Mouse (Mus musculus) embryo, embryonic 9.5 days (tissue): Measurements from ENCODE around the gene Pdzd2.

Source experiments
- DNase-seq: peaks from one replicate; pipeline ENCODE4 v3.0.0-alpha.2; 2017; ENCODE audit errors: extremely low spot score

The Pdzd2 gene

DNA sequence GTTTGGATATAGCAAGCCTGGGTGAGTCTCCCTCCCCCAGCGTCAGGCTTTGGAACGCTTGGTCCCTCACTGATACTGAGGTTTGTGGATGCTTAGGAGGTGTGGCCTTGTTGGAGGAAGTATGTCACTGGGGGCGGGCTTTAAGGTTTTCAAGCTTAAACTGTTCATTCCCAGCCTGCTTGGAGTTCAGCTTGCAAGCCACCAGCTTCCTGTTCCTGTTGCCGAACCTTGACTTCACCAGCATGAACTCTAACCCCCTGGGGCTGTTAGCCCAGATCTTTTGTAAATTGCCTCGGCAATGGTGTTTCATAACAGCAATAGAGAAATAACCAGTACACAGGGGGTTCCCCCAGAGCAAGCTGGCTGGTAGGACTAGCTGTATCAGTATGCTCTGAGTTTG lies 260.4 kb downstream of the Pdzd2 start:
- peak; percentile 33 for DNase-seq

DNA sequence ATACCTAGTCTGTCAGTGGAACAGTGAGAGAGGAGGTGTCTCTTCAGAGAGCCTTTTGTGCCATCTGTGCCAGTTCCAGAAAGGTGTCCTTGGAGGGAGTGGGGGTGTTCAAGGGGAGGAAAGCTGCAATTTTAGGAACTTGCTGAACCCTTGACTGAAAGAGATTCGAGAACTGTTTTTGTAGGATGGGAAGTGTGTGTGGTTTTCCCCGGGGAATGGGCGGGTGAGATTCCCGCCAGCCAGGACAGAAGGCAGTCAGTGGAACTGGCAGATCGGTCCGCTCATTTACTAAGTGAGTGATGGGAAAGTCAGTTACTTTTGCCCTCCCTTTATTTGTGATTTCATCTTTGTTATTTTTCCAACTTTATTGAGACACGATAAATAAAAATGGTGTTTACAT lies 266.1 kb downstream of the Pdzd2 start:
- no peak for DNase-seq

DNA sequence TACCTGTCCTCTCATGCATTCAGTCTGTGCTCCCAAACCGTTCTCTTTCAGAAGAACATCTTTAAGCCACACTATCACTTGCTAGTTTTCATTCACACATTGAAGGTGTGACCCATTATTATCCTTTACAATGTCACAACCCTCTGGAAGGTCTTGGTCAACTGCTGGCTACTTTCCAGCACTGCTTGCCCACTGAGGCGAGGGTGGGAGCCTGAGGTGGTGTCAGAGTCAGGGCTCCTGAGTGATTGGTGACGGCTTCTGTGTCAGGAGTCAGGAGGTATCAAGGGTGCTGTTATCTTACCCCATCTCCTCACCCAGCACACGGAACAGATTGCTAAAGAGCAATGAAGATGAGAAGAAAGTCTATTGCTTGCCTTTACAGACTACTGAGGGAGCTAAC lies 267.1 kb downstream of the Pdzd2 start:
- no peak for DNase-seq

GRCm38 (mm10) chr15:12470900-12471838 lies 268.6 kb downstream of the Pdzd2 start:
- no peak for DNase-seq

DNA sequence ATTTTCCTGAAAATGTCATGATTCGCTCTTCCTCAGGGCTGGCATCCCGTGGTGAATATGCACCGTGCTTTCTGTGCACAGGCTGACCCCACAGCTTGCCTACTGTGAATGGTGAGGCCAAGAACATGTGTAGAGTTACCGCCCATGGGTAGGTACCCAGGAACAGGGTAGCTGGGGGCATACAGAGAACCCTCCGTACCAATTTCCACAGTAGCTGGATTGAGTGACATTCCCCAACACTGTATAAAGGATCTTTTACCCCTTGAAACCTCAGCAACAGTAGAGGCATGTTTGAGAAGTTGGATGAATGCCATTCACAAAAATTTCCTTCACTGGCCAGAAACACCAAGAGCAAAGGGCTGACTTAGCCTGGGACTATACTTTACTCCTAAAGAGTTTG lies 271.1 kb downstream of the Pdzd2 start:
- DNase-seq = no peak

DNA sequence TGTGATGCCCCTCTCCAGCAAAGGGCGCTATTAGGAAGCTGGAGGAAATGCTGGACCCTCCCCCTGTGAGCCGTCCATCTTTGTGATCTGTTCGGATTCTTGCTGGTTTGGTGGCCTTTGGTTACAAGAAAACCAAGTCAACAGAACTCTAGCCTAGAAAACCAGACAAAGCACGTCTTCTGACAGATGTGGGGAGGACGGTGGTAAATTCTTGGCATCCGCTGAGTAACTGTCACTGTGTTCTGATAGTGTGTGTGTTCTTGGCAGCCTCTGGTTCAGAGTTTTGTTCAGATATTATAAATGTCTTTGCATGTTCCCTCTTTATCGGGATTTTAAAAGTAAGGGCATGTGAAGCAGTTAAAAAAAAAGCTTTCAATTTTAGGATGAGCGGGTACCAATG lies 274.0 kb downstream of the Pdzd2 start:
- DNase-seq = no peak

- DNase-seq = peak; percentile 40
These were observed 282.9 kb downstream of the Pdzd2 start for GRCm38 (mm10) chr15:12456808-12457207.

GRCm38 (mm10) chr15:12453343-12453742 lies 286.4 kb downstream of the Pdzd2 start:
- DNase-seq = no peak

GRCm38 (mm10) chr15:12452141-12452995 lies 287.4 kb downstream of the Pdzd2 start:
- no peak for DNase-seq

DNA sequence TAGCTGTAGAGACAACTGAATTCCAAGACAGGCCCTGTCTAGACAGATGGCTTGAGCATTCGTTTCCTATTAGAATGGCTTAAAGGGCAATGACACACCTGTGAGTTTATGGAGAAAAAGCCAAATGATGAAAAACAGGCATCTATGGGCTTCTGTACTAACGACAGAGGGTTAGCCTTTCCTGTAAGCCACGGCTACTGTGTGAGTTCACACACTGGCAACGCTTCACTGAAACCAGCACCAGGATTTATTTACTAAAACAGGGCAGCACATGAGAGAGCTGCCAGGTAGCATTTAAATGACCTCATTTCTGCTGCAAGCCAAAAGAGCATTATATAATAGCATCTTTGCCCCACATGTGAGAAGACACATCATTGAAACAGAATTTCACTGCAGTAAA lies 288.3 kb downstream of the Pdzd2 start:
- DNase-seq = no peak

DNA sequence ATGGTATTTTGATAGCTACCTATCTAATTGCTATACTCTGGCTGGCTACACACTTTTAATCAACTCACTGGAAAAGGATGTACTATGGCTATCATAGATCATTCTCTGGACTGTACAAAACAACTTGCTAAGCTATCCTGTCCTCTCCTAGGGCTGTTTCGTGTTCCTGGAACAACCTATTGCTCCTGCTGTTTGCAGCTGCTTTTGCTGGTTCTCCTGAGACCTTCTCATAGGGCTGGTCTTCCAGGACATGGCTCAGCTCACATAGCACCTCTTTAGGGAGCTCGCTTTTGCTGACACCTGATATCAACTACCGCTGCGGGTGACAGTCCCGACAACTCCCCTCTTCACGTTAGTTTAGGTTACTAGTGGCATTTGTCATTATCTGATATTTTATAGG lies 288.9 kb downstream of the Pdzd2 start:
- no peak for DNase-seq

- DNase-seq = no peak
These were observed 290.4 kb downstream of the Pdzd2 start for GRCm38 (mm10) chr15:12449321-12449720.

DNA sequence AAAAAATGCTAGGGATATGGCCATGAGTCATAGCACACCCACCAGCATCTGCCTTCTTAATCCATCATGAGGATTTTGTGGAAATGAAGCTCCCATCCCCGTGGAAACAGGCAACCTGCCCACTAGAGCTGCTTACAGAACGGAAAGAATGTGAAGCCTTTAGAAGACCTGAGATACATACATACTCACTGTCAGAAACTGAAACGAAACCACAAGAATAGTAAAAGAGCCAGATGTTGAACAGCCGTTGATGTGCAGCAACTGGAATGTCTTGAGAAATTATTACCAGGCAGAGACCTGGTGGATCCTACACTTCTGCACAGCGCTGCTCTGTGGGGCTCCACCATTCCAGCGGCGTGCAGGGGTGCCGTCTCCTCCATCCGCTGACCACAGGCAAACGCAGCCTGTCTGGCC lies 292.7 kb downstream of the Pdzd2 start:
- DNase-seq = no peak

- no peak for DNase-seq
These were observed 295.2 kb downstream of the Pdzd2 start for GRCm38 (mm10) chr15:12444551-12444950.

DNA sequence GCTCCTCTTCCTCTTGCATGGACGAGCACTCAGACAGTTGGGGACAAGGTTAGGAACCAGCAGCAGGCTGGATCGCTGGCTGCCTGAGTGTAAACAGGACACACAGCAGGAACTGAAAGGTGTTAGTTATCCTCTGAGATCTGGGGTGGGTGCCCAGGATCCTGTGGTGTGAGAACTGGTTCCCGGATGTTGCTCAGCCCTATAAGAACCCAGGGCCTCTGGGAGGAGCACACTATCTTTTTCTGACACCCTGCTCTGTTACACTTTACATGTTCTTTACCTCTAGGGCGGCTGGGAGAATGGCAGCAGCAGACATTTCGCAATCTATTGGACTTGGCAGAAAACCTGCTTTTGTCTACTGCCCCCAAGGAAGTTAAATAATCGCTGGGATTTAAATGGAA lies 300.4 kb downstream of the Pdzd2 start:
- no peak for DNase-seq

- DNase-seq = no peak
These were observed 301.0 kb downstream of the Pdzd2 start for GRCm38 (mm10) chr15:12438691-12439090.

DNA sequence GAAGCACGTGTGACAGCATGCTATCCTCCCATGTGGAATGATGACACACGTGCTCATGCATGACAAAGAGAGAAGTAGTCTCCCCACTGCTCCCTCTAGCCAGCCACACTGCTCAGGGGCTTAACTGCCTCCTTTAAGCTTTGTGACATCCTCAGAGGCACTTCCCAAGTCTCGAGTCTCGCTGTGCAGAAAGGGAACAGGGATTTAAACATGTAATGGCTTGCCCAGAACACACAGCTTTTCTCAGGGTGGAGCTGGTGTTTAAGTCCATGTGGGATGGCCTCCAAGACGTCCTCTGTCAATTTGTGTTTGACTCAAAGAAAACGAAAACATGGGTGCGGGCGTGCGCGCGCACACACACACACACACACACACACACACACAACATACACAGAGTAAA lies 301.6 kb downstream of the Pdzd2 start:
- DNase-seq = no peak

GRCm38 (mm10) chr15:12435910-12436309 lies 303.8 kb downstream of the Pdzd2 start:
- no peak for DNase-seq

- no peak for DNase-seq
These were observed 305.7 kb downstream of the Pdzd2 start for GRCm38 (mm10) chr15:12433893-12434599.

DNA sequence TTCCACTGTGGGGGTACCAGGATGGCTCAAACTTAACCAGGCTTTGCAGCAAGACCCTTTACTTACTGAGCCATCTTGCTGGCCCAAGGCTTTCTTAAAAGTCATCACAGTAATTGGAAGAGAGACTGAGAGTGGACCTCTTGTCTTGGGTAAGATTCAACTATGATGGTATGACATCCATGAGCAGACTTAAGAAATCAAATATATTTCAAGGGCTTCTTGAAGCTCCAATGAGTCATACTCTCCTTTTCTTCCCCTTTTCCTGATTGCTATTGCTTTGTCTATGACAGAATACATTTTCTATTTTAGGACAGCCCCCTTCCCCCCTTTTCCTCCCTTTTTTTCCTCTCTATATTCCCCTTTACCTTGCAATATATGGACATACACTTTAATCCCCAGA lies 306.8 kb downstream of the Pdzd2 start:
- DNase-seq = no peak

- no peak for DNase-seq
These were observed 307.4 kb downstream of the Pdzd2 start for GRCm38 (mm10) chr15:12432320-12432719.

DNA sequence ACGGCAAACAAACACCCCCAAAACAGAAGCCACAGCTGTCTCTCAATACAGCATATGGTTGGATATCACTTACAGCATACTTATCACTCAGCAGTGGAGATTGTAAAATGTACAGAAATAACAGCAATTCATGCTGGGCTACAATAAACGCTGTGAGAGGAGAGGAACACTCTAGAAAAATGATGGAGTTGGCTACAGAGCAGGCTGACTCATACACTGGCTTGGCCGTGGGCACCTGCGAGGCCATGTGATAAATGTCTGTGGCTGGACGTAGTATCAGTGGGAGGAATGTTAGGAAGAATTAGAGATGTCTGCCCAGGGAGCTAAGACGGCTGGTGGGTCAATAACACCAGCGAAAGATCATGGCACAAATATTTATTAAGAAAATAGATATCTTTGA lies 308.0 kb downstream of the Pdzd2 start:
- DNase-seq = no peak
